Mouse (Mus musculus): ENCODE results near the gene Mfsd4b2. TPM values are rescaled to one million over a fixed set of nuclear protein-coding genes. Genes with fewer than 3 reads are reported as not detected.

Gene Mfsd4b2
- not detected in 2 replicates for polyA plus RNA-seq (2012; ENCODE audit: insufficient read depth, insufficient read length, missing spikeins)

DNA sequence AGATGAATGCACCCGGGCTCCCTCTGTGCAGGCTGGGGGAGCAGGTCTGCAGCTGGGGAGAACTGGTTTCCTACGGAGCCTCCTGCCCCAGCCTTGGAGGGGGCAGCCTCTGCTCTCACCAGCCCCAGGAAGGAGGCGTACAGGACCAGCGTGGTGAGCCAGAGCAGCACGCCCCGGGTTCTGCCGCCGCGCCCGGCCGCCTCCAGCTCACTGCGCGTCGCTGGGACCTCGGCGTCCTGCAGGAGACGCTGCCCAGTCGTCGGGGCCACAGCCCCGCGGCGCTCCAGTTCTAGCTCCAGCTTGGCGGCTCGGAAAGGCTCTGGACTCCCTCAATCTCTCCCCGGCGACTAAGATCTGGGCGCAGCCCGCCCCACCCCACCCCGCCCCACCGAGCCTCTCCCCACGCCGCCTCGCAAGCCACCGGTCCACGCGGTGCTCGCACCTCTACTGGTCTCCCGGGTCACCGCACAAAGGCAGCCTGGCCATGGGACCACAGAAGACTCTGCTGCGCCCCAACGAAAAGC, at the start of gene Mfsd4b2:
Gene Mfsd4b2, minus strand, starts transcription at position 308 of the 524 bp plus-strand sequence.
- Histone ChIP-seq H3K4me3 (ENCODE audit: insufficient read depth, low read length) (peak within 1 kb of the TSS; percentile 49), H3K4me1 (ENCODE audit: control insufficient read depth, insufficient read depth, low read length) (peaks cover 3% of the 10 kb centered on the region; the same call in 1 of the 2 replicates), H3K27ac (ENCODE audit: insufficient read depth, low read depth, low read length) (no peak within 1 kb of the TSS)
- TF ChIP-seq POLR2A (IDR thresholded peaks at IDR 0.05; ENCODE audit: borderline replicate concordance, low read depth, low read length) (no peak), CTCF (IDR thresholded peaks at IDR 0.05; ENCODE audit: low read depth, low read length) (no peak)

DNA sequence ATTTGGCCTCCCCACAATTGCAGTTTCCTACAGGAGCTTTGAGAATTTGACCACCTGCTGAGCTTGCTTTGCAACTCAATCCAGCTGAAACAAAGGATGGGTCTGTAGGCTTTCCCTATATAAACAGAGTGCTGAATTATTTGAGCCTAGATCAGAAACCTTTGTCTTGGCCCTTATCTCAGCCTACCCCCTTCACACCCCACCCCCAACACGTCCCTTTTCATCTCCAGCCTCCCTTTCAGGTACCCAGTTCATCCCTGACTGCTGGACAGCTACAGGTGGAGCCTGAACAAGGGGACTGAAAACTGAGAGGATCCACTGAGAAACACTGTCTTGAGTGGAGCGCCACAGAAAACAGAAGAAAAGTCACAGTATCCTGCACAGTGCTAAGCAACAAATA, 49.0 kb upstream of the Mfsd4b2 start:
- no peak for TF ChIP-seq POLR2A (IDR thresholded peaks at IDR 0.05; ENCODE audit: borderline replicate concordance, low read depth, low read length)
- no peak for TF ChIP-seq CTCF (IDR thresholded peaks at IDR 0.05; ENCODE audit: low read depth, low read length)
- H3K27ac ChIP-seq (ENCODE audit: insufficient read depth, low read depth, low read length): no peak overlapping the region
- no peak overlapping the region for H3K4me3 ChIP-seq (ENCODE audit: insufficient read depth, low read length)
- H3K4me1 ChIP-seq (ENCODE audit: control insufficient read depth, insufficient read depth, low read length): no peaks in the 10 kb centered on the region

DNA sequence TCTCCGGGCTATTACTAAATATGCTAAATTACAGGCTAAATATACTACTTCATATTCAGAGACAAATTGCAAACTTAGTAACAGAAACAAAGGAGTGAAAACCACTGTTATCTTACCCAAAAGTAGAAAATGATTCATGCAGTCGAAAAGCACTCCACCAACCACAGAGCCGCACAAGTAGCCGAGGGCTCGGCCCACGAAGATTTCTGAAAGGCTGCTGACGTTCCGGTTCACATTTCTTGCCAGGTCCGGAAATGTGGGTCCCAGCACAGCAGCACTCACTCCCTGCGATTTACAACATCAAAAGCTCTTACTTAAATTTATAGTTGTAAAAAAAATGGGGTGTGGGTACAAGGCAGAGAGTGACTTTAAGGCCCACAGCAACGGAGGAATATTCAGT, 48.3 kb upstream of the Mfsd4b2 start:
- H3K4me3 ChIP-seq (ENCODE audit: insufficient read depth, low read length): no peak overlapping the region
- no peak overlapping the region for H3K27ac ChIP-seq (ENCODE audit: insufficient read depth, low read depth, low read length)
- no peaks in the 10 kb centered on the region for H3K4me1 ChIP-seq (ENCODE audit: control insufficient read depth, insufficient read depth, low read length)
- TF ChIP-seq POLR2A (IDR thresholded peaks at IDR 0.05; ENCODE audit: borderline replicate concordance, low read depth, low read length) (no peak), CTCF (IDR thresholded peaks at IDR 0.05; ENCODE audit: low read depth, low read length) (no peak)

DNA sequence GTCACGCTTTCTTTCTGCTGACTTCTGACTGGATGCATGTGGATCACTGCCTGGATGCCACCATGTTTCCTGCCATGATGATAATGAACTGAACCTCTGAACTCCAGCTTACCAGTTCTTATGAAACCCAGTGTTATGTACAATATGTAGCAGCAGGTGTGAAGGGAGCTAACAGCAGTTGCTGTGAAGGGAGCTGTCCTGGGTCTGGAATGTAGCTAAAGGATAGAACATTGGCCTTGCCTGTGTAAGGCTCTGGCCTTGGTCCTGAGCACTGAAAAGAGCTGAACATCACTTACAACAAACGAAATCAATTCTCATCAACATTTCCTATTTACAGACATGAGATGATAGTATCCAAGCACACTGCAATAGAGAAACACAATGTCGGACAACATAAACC, 40.8 kb upstream of the Mfsd4b2 start:
- Histone ChIP-seq H3K27ac (ENCODE audit: insufficient read depth, low read depth, low read length) (no peak overlapping the region), H3K4me3 (ENCODE audit: insufficient read depth, low read length) (no peak overlapping the region), H3K4me1 (ENCODE audit: control insufficient read depth, insufficient read depth, low read length) (no peaks in the 10 kb centered on the region)
- TF ChIP-seq POLR2A (IDR thresholded peaks at IDR 0.05; ENCODE audit: borderline replicate concordance, low read depth, low read length): no peak
- TF ChIP-seq CTCF (IDR thresholded peaks at IDR 0.05; ENCODE audit: low read depth, low read length): no peak

DNA sequence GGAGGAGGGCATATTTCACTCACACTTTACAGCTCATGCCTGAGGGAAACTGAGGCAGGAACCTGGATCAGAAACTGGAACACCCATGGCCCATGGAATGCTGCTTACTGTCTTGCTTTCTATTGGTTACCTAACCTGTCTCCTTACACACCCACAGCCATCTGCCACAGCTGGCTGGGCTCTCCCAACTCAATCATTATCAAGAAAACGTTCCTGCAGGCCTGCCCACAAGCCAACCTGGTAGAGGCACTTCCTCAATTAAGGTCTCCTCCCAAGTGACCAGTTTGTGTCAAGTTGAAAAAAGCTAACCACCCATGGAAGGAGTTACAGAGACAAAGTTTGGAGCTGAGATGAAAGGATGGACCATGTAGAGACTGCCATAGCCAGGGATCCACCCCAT, 35.2 kb upstream of the Mfsd4b2 start:
- H3K27ac ChIP-seq (ENCODE audit: insufficient read depth, low read depth, low read length): no peak overlapping the region
- no peak overlapping the region for H3K4me3 ChIP-seq (ENCODE audit: insufficient read depth, low read length)
- peaks cover 22% of the 10 kb centered on the region for H3K4me1 ChIP-seq (ENCODE audit: control insufficient read depth, insufficient read depth, low read length)
- TF ChIP-seq CTCF (IDR thresholded peaks at IDR 0.05; ENCODE audit: low read depth, low read length) (no peak), POLR2A (IDR thresholded peaks at IDR 0.05; ENCODE audit: borderline replicate concordance, low read depth, low read length) (no peak)

- H3K4me1 ChIP-seq (ENCODE audit: control insufficient read depth, insufficient read depth, low read length): peaks cover 22% of the 10 kb centered on the region
- no peak overlapping the region for H3K27ac ChIP-seq (ENCODE audit: insufficient read depth, low read depth, low read length)
- TF ChIP-seq POLR2A (IDR thresholded peaks at IDR 0.05; ENCODE audit: borderline replicate concordance, low read depth, low read length): no peak
- TF ChIP-seq CTCF (IDR thresholded peaks at IDR 0.05; ENCODE audit: low read depth, low read length): no peak; the same call in none of the 2 replicates
- H3K4me3 ChIP-seq (ENCODE audit: insufficient read depth, low read length): no peak overlapping the region
Observed at GRCm38 (mm10) chr10:39960441-39960822, 33.7 kb upstream of the Mfsd4b2 start.

GRCm38 (mm10) chr10:39959761-39960440, 33.2 kb upstream of the Mfsd4b2 start, which contains the start of gene Mfsd4b3:
TSS of gene Mfsd4b3 (minus strand) at chr10:39960153.
- TF ChIP-seq POLR2A (IDR thresholded peaks at IDR 0.05; ENCODE audit: borderline replicate concordance, low read depth, low read length) (peak; percentile 73; the same call in 1 of the 2 replicates), CTCF (IDR thresholded peaks at IDR 0.05; ENCODE audit: low read depth, low read length) (peak; percentile 51)
- H3K4me3 ChIP-seq (ENCODE audit: insufficient read depth, low read length): peak within 1 kb of the TSS; percentile 65
- peak within 1 kb of the TSS; percentile 90 for H3K27ac ChIP-seq (ENCODE audit: insufficient read depth, low read depth, low read length)
- peaks cover 22% of the 10 kb centered on the region for H3K4me1 ChIP-seq (ENCODE audit: control insufficient read depth, insufficient read depth, low read length)

GRCm38 (mm10) chr10:39958266-39958665, 31.5 kb upstream of the Mfsd4b2 start:
- no peak for TF ChIP-seq CTCF (IDR thresholded peaks at IDR 0.05; ENCODE audit: low read depth, low read length)
- no peak for TF ChIP-seq POLR2A (IDR thresholded peaks at IDR 0.05; ENCODE audit: borderline replicate concordance, low read depth, low read length)
- Histone ChIP-seq H3K4me1 (ENCODE audit: control insufficient read depth, insufficient read depth, low read length) (peaks cover 24% of the 10 kb centered on the region), H3K4me3 (ENCODE audit: insufficient read depth, low read length) (no peak overlapping the region), H3K27ac (ENCODE audit: insufficient read depth, low read depth, low read length) (peak overlapping the region; percentile 37)

GRCm38 (mm10) chr10:39956340-39956878, 29.7 kb upstream of the Mfsd4b2 start:
- no peak overlapping the region for H3K27ac ChIP-seq (ENCODE audit: insufficient read depth, low read depth, low read length)
- TF ChIP-seq CTCF (IDR thresholded peaks at IDR 0.05; ENCODE audit: low read depth, low read length) (no peak), POLR2A (IDR thresholded peaks at IDR 0.05; ENCODE audit: borderline replicate concordance, low read depth, low read length) (no peak)

GRCm38 (mm10) chr10:39955163-39955562, 28.4 kb upstream of the Mfsd4b2 start:
- H3K4me1 ChIP-seq (ENCODE audit: control insufficient read depth, insufficient read depth, low read length): peaks cover 22% of the 10 kb centered on the region
- no peak overlapping the region for H3K4me3 ChIP-seq (ENCODE audit: insufficient read depth, low read length)
- no peak for TF ChIP-seq CTCF (IDR thresholded peaks at IDR 0.05; ENCODE audit: low read depth, low read length)
- TF ChIP-seq POLR2A (IDR thresholded peaks at IDR 0.05; ENCODE audit: borderline replicate concordance, low read depth, low read length): no peak
- H3K27ac ChIP-seq (ENCODE audit: insufficient read depth, low read depth, low read length): no peak overlapping the region

More at GRCm38 (mm10) chr10:39956340-39956878, 29.7 kb upstream of the Mfsd4b2 start:
- no peak overlapping the region for H3K4me3 ChIP-seq (ENCODE audit: insufficient read depth, low read length)
- peaks cover 24% of the 10 kb centered on the region for H3K4me1 ChIP-seq (ENCODE audit: control insufficient read depth, insufficient read depth, low read length)
